Mouse (Mus musculus): ENCODE measurements around the gene Fmc1. TPM values are rescaled to one million over a fixed set of nuclear protein-coding genes. Genes with fewer than 3 reads are reported as not detected.
"Not testable (repeated sequence)": the region's sequence is repeated elsewhere in the genome, so short reads cannot be mapped to it uniquely, and the experiment has no call there.

The Fmc1 gene
- polyA plus RNA-seq, 1 experiment: 83.1 TPM

- Histone ChIP-seq H3K27me3 (ENCODE audit: control insufficient read depth, insufficient read depth, low read length) (no peaks in the 10 kb centered on the region), H3K4me1 (ENCODE audit: control insufficient read depth, insufficient read depth, insufficient read length) (no peaks in the 10 kb centered on the region), H3K4me3 (ENCODE audit: extremely low read depth, insufficient read depth, insufficient read length) (no peak overlapping the region), H3K36me3 (ENCODE audit: control insufficient read depth, insufficient read depth, low read length) (no peaks in the 10 kb centered on the region), H3K27ac (ENCODE audit: insufficient read depth, low read length) (no peak overlapping the region)
- TF ChIP-seq POLR2A (IDR thresholded peaks at IDR 0.05; ENCODE audit: low read depth, low read length): no peak
- no peak for TF ChIP-seq CTCF (IDR thresholded peaks at IDR 0.05; ENCODE audit: extremely low read depth, insufficient read depth, insufficient read length, insufficient replicate concordance)
- DNase-seq (ENCODE audit: low read depth in 1 of 2, low spot score in 2 of 2): no peak
- WGBS: 96% methylated on average over 1 of the region's 1 CpGs
These were observed 14.4 kb downstream of the Fmc1 start for GRCm38 (mm10) chr6:38547707-38548106.

GRCm38 (mm10) chr6:38548595-38548994 lies 15.3 kb downstream of the Fmc1 start:
- H3K27ac ChIP-seq (ENCODE audit: insufficient read depth, low read length): not testable (repeated sequence)
- WGBS: 94% methylated on average over 7 of the region's 7 CpGs

GRCm38 (mm10) chr6:38549840-38550239 lies 16.5 kb downstream of the Fmc1 start:
- WGBS: 80% methylated on average over 6 of the region's 6 CpGs
- not testable (repeated sequence) for H3K4me1 ChIP-seq (ENCODE audit: control insufficient read depth, insufficient read depth, insufficient read length); H3K27ac ChIP-seq (ENCODE audit: insufficient read depth, low read length); H3K36me3 ChIP-seq (ENCODE audit: control insufficient read depth, insufficient read depth, low read length); DNase-seq (ENCODE audit: low read depth in 1 of 2, low spot score in 2 of 2); H3K27me3 ChIP-seq (ENCODE audit: control insufficient read depth, insufficient read depth, low read length)
- H3K4me3 ChIP-seq (ENCODE audit: extremely low read depth, insufficient read depth, insufficient read length): peak overlapping the region; percentile 27; the same call in 1 of the 2 replicates

More at GRCm38 (mm10) chr6:38548595-38548994, 15.3 kb downstream of the Fmc1 start:
- H3K27me3 ChIP-seq (ENCODE audit: control insufficient read depth, insufficient read depth, low read length); DNase-seq (ENCODE audit: low read depth in 1 of 2, low spot score in 2 of 2); H3K4me3 ChIP-seq (ENCODE audit: extremely low read depth, insufficient read depth, insufficient read length); H3K36me3 ChIP-seq (ENCODE audit: control insufficient read depth, insufficient read depth, low read length); H3K4me1 ChIP-seq (ENCODE audit: control insufficient read depth, insufficient read depth, insufficient read length): not testable (repeated sequence)

GRCm38 (mm10) chr6:38550250-38551061 lies 17.2 kb downstream of the Fmc1 start:
- Histone ChIP-seq H3K27me3 (ENCODE audit: control insufficient read depth, insufficient read depth, low read length) (no peaks in the 10 kb centered on the region), H3K27ac (ENCODE audit: insufficient read depth, low read length) (peak overlapping the region; percentile 98), H3K4me1 (ENCODE audit: control insufficient read depth, insufficient read depth, insufficient read length) (no peaks in the 10 kb centered on the region; the same call in 1 of the 2 replicates), H3K36me3 (ENCODE audit: control insufficient read depth, insufficient read depth, low read length) (no peaks in the 10 kb centered on the region), H3K4me3 (ENCODE audit: extremely low read depth, insufficient read depth, insufficient read length) (peak overlapping the region; percentile 94)
- 3% methylated on average over 28 of the region's 28 CpGs for WGBS
- peak; percentile 31; the same call in 1 of the 2 replicates for TF ChIP-seq POLR2A (IDR thresholded peaks at IDR 0.05; ENCODE audit: low read depth, low read length)
- no peak for TF ChIP-seq CTCF (IDR thresholded peaks at IDR 0.05; ENCODE audit: extremely low read depth, insufficient read depth, insufficient read length, insufficient replicate concordance)
- DNase-seq (ENCODE audit: low read depth in 1 of 2, low spot score in 2 of 2): peak; percentile 52 to 55

GRCm38 (mm10) chr6:38551062-38551988 lies 18.0 kb downstream of the Fmc1 start, which contains the start of gene Luc7l2:
Gene Luc7l2, plus strand, starts transcription at chr6:38551334.
- Histone ChIP-seq H3K27ac (ENCODE audit: insufficient read depth, low read length) (peak within 1 kb of the TSS; percentile 99), H3K4me3 (ENCODE audit: extremely low read depth, insufficient read depth, insufficient read length) (peak within 1 kb of the TSS; percentile 94), H3K4me1 (ENCODE audit: control insufficient read depth, insufficient read depth, insufficient read length) (no peaks in the 10 kb centered on the region; the same call in 1 of the 2 replicates), H3K27me3 (ENCODE audit: control insufficient read depth, insufficient read depth, low read length) (no peaks in the 10 kb centered on the region), H3K36me3 (ENCODE audit: control insufficient read depth, insufficient read depth, low read length) (peaks cover 1% of the 10 kb centered on the region; the same call in 1 of the 2 replicates)
- TF ChIP-seq POLR2A (IDR thresholded peaks at IDR 0.05; ENCODE audit: low read depth, low read length) (peak; percentile 78), CTCF (IDR thresholded peaks at IDR 0.05; ENCODE audit: extremely low read depth, insufficient read depth, insufficient read length, insufficient replicate concordance) (no peak)
- DNase-seq (ENCODE audit: low read depth in 1 of 2, low spot score in 2 of 2): peak; percentile 92 to 96
- WGBS: under 1% methylated on average over 88 of the region's 98 CpGs

GRCm38 (mm10) chr6:38551989-38552635 lies 18.8 kb downstream of the Fmc1 start:
- Histone ChIP-seq H3K27me3 (ENCODE audit: control insufficient read depth, insufficient read depth, low read length) (no peaks in the 10 kb centered on the region), H3K4me3 (ENCODE audit: extremely low read depth, insufficient read depth, insufficient read length) (peak overlapping the region; percentile 84), H3K4me1 (ENCODE audit: control insufficient read depth, insufficient read depth, insufficient read length) (no peaks in the 10 kb centered on the region; the same call in 1 of the 2 replicates), H3K36me3 (ENCODE audit: control insufficient read depth, insufficient read depth, low read length) (peaks cover 1% of the 10 kb centered on the region; the same call in 1 of the 2 replicates), H3K27ac (ENCODE audit: insufficient read depth, low read length) (peak overlapping the region; percentile 99)
- peak; percentile 91 to 97 for DNase-seq (ENCODE audit: low read depth in 1 of 2, low spot score in 2 of 2)
- TF ChIP-seq CTCF (IDR thresholded peaks at IDR 0.05; ENCODE audit: extremely low read depth, insufficient read depth, insufficient read length, insufficient replicate concordance) (no peak), POLR2A (IDR thresholded peaks at IDR 0.05; ENCODE audit: low read depth, low read length) (peak; percentile 25; the same call in 1 of the 2 replicates)
- WGBS: under 1% methylated on average over 32 of the region's 32 CpGs
